Mouse (Mus musculus): ENCODE results near the gene Dtl. TPM values are rescaled to one million over a fixed set of nuclear protein-coding genes. Genes with fewer than 3 reads are reported as not detected.
A peak's percentile ranks its signal among the peaks of the same experiment; 100 is the strongest.

Dtl gene
- polyA plus RNA-seq, 1 experiment from 2014 or later = 3.4 TPM

DNA sequence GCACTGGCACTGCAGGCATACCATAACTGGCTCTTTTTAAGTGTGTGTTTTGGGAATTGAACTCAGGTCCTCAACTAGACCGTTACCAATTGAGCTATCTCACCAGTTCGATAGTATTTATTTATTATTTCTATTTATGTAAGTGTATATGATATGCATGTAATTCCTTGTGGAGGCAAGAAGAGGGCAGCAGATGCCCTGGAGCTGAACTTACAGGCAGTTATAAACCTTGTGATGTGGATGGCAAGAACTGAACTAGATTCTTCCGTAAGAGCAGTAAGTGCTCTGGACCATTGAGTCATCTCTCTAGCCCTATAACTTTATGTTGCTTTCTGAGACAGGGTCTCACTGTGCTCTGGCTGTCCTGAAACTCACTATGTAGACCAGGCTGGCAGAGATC lies 11.7 kb upstream of the Dtl start:
- H3K27ac ChIP-seq (ENCODE audit: low read length) = no peak overlapping the region
- no peak overlapping the region for H3K4me3 ChIP-seq (ENCODE audit: low read depth, low read length)
- H3K27me3 ChIP-seq (ENCODE audit: control insufficient read depth, insufficient read depth, low read depth, low read length) = no peaks in the 10 kb centered on the region
- no peak overlapping the region for H3K4me2 ChIP-seq (ENCODE audit: low read length)
- H3K9ac ChIP-seq (ENCODE audit: low read depth, low read length) = no peak overlapping the region
- 97% methylated on average over 3 of the region's 3 CpGs for WGBS
- ATAC-seq = no peak
- no peaks in the 10 kb centered on the region for H3K4me1 ChIP-seq (ENCODE audit: control insufficient read depth, insufficient read depth, low read length)
- H3K36me3 ChIP-seq (ENCODE audit: control insufficient read depth, insufficient read depth, low read length) = peaks cover 14% of the 10 kb centered on the region
- no peaks in the 10 kb centered on the region for H3K9me3 ChIP-seq (replicated peaks; ENCODE audit: control insufficient read depth, low read length, poor library complexity, severe bottlenecking)

- Histone ChIP-seq H3K36me3 (ENCODE audit: control insufficient read depth, insufficient read depth, low read length) (peaks cover 14% of the 10 kb centered on the region), H3K27ac (ENCODE audit: low read length) (no peak overlapping the region), H3K9me3 (replicated peaks; ENCODE audit: control insufficient read depth, low read length, poor library complexity, severe bottlenecking) (no peaks in the 10 kb centered on the region), H3K27me3 (ENCODE audit: control insufficient read depth, insufficient read depth, low read depth, low read length) (no peaks in the 10 kb centered on the region), H3K4me2 (ENCODE audit: low read length) (no peak overlapping the region), H3K4me1 (ENCODE audit: control insufficient read depth, insufficient read depth, low read length) (no peaks in the 10 kb centered on the region), H3K4me3 (ENCODE audit: low read depth, low read length) (no peak overlapping the region), H3K9ac (ENCODE audit: low read depth, low read length) (no peak overlapping the region)
- no peak for ATAC-seq
- WGBS = 77% methylated on average over 2 of the region's 2 CpGs
Measured at GRCm38 (mm10) chr1:191585704-191586103, 10.4 kb upstream of the Dtl start.

DNA sequence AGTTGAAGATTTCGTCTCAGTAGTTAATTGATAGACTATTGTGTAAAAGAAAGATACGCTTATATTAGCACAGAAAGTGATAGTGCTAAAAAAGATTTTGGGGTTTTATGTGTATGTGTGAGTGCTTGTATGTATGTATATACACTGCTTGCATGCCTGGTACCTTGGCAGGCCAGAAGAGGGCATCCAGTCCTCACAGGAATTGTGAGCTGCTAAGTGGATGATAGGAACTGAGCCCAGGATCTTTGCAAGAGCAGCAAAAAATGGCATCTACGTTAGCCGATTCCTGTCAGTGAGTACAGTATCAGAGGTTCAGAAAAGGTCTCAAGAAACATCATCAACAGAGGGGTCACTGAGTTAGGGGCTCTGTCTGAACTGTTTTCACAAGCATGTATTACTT lies 9.1 kb upstream of the Dtl start:
- no peak overlapping the region for H3K27ac ChIP-seq (ENCODE audit: low read length)
- 95% methylated on average over 4 of the region's 4 CpGs for WGBS
- H3K4me2 ChIP-seq (ENCODE audit: low read length) = no peak overlapping the region
- H3K9ac ChIP-seq (ENCODE audit: low read depth, low read length) = no peak overlapping the region
- H3K9me3 ChIP-seq (replicated peaks; ENCODE audit: control insufficient read depth, low read length, poor library complexity, severe bottlenecking) = no peaks in the 10 kb centered on the region
- no peaks in the 10 kb centered on the region for H3K4me1 ChIP-seq (ENCODE audit: control insufficient read depth, insufficient read depth, low read length)
- H3K4me3 ChIP-seq (ENCODE audit: low read depth, low read length) = no peak overlapping the region
- H3K27me3 ChIP-seq (ENCODE audit: control insufficient read depth, insufficient read depth, low read depth, low read length) = no peaks in the 10 kb centered on the region
- ATAC-seq = no peak
- peaks cover 18% of the 10 kb centered on the region for H3K36me3 ChIP-seq (ENCODE audit: control insufficient read depth, insufficient read depth, low read length)

GRCm38 (mm10) chr1:191583836-191584235 lies 8.5 kb upstream of the Dtl start:
- H3K9ac ChIP-seq (ENCODE audit: low read depth, low read length) = no peak overlapping the region
- ATAC-seq = no peak
- no peak overlapping the region for H3K4me2 ChIP-seq (ENCODE audit: low read length)
- no peak overlapping the region for H3K27ac ChIP-seq (ENCODE audit: low read length)
- H3K9me3 ChIP-seq (replicated peaks; ENCODE audit: control insufficient read depth, low read length, poor library complexity, severe bottlenecking) = no peaks in the 10 kb centered on the region
- H3K36me3 ChIP-seq (ENCODE audit: control insufficient read depth, insufficient read depth, low read length) = peaks cover 15% of the 10 kb centered on the region
- 97% methylated on average over 4 of the region's 4 CpGs for WGBS
- no peak overlapping the region for H3K4me3 ChIP-seq (ENCODE audit: low read depth, low read length)
- H3K4me1 ChIP-seq (ENCODE audit: control insufficient read depth, insufficient read depth, low read length) = peaks cover 5% of the 10 kb centered on the region; the same call in 1 of the 2 replicates
- H3K27me3 ChIP-seq (ENCODE audit: control insufficient read depth, insufficient read depth, low read depth, low read length) = no peaks in the 10 kb centered on the region

DNA sequence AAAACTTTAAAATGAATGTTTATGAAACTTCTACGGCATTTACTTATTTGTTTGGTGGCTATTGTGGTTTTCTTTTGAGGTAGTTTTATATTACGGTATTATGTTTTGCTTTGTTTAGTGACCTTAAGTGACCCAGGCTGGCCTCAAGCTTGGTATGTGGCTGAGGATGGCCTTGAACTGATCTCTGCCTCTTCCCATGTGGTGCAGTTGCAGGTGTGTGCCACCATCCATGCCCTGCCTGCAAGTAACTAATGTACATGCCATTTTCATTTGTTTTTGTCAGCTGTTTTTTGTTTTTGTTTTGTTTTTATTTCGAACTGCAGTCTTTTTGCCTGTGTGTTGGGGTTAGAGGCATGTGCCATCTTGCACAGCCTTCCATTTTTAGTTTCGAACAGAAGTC lies 6.3 kb upstream of the Dtl start:
- Histone ChIP-seq H3K9ac (ENCODE audit: low read depth, low read length) (no peak overlapping the region), H3K4me2 (ENCODE audit: low read length) (no peak overlapping the region), H3K4me3 (ENCODE audit: low read depth, low read length) (no peak overlapping the region), H3K27me3 (ENCODE audit: control insufficient read depth, insufficient read depth, low read depth, low read length) (no peaks in the 10 kb centered on the region), H3K9me3 (replicated peaks; ENCODE audit: control insufficient read depth, low read length, poor library complexity, severe bottlenecking) (no peaks in the 10 kb centered on the region), H3K4me1 (ENCODE audit: control insufficient read depth, insufficient read depth, low read length) (peaks cover 21% of the 10 kb centered on the region), H3K36me3 (ENCODE audit: control insufficient read depth, insufficient read depth, low read length) (peaks cover 7% of the 10 kb centered on the region), H3K27ac (ENCODE audit: low read length) (no peak overlapping the region)
- 92% methylated on average over 4 of the region's 4 CpGs for WGBS
- ATAC-seq = no peak

GRCm38 (mm10) chr1:191579524-191579923 lies 4.2 kb upstream of the Dtl start:
- no peak for ATAC-seq
- no peaks in the 10 kb centered on the region for H3K27me3 ChIP-seq (ENCODE audit: control insufficient read depth, insufficient read depth, low read depth, low read length)
- H3K27ac ChIP-seq (ENCODE audit: low read length) = no peak overlapping the region
- H3K4me1 ChIP-seq (ENCODE audit: control insufficient read depth, insufficient read depth, low read length) = peaks cover 30% of the 10 kb centered on the region
- no peak overlapping the region for H3K4me3 ChIP-seq (ENCODE audit: low read depth, low read length)
- WGBS = 89% methylated on average over 3 of the region's 3 CpGs
- no peak overlapping the region for H3K4me2 ChIP-seq (ENCODE audit: low read length)
- no peak overlapping the region for H3K9ac ChIP-seq (ENCODE audit: low read depth, low read length)
- peaks cover 7% of the 10 kb centered on the region; the same call in 1 of the 2 replicates for H3K36me3 ChIP-seq (ENCODE audit: control insufficient read depth, insufficient read depth, low read length)
- H3K9me3 ChIP-seq (replicated peaks; ENCODE audit: control insufficient read depth, low read length, poor library complexity, severe bottlenecking) = no peaks in the 10 kb centered on the region

DNA sequence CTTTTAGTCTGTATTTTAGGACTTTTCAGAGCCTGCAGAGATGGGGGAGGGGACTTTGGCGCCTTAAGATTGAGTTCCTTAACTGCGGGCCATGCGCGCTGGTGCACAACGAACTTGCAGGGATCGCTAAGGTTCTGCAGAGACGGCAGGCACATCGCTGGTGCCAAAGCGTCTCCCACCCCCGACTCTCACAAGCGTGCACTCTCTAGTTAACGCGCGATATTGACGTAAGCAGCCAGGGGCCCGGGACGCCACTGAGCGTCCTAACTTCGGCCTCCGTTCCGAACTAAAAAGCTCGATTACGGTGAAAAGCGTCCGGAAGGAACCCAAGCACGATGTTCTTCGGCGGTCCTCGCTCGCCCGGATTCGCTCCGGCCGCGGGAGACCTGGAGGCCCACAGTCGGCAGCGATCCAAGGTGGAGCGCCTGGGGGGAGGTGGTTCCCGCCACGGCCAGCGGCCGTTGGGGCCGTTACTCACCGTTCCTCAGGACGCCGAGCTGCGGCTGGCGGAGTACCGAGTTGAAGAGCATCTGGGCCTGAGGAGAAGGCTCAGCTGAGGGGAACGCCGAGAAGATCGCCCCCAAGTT lies 380 bp downstream of the Dtl start:
- no peaks in the 10 kb centered on the region for H3K27me3 ChIP-seq (ENCODE audit: control insufficient read depth, insufficient read depth, low read depth, low read length)
- peak overlapping the region; percentile 84 for H3K4me2 ChIP-seq (ENCODE audit: low read length)
- peak overlapping the region; percentile 74 for H3K4me3 ChIP-seq (ENCODE audit: low read depth, low read length)
- peaks cover 31% of the 10 kb centered on the region for H3K4me1 ChIP-seq (ENCODE audit: control insufficient read depth, insufficient read depth, low read length)
- WGBS = under 1% methylated on average over 52 of the region's 52 CpGs
- 0 out of 2 replicates have a peak, but pooled peaks cover 4% of the 10 kb centered on the region for H3K36me3 ChIP-seq (ENCODE audit: control insufficient read depth, insufficient read depth, low read length)
- H3K27ac ChIP-seq (ENCODE audit: low read length) = no peak overlapping the region
- peak; percentile 2; the same call in 1 of the 2 replicates for ATAC-seq
- H3K9me3 ChIP-seq (replicated peaks; ENCODE audit: control insufficient read depth, low read length, poor library complexity, severe bottlenecking) = no peaks in the 10 kb centered on the region
- peak overlapping the region; percentile 12; the same call in 1 of the 2 replicates for H3K9ac ChIP-seq (ENCODE audit: low read depth, low read length)

DNA sequence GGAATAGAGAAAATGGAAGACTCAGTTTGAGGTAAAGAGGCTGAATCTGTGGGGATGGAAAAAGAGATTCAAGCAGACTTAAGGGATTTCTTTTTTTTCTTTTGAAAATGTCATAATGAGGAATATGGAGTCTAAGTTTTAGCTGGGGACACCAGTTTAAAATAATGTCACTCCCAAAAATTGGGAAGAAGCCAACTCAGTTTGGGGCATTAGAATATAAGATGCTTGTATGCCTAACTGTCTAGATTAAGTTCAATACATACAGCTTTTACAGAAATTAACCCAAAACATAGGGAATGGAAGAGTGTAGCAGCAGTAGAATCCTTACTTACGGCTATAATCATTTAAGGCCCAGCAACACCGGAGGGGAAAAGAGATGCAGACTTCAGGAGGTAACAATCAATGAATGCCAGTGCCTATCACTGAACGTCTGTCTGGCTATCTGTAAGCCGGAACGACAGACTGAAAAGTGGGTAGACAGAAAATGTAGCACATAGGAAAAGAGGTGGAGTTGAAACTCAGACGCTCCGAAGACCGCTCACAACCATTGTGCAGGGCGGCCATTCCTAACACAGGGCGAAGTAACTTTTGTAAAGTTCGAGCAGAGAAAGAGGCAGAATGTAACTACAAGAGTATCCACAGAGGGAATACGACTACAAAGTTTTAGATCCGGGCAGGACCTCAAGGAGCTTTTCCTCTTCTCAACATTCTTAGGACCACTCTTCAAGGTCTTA lies 1.3 kb downstream of the Dtl start:
- H3K27ac ChIP-seq (ENCODE audit: low read length) = no peak overlapping the region
- peak overlapping the region; percentile 74 for H3K4me3 ChIP-seq (ENCODE audit: low read depth, low read length)
- no peaks in the 10 kb centered on the region for H3K27me3 ChIP-seq (ENCODE audit: control insufficient read depth, insufficient read depth, low read depth, low read length)
- no peaks in the 10 kb centered on the region for H3K9me3 ChIP-seq (replicated peaks; ENCODE audit: control insufficient read depth, low read length, poor library complexity, severe bottlenecking)
- WGBS = 3% methylated on average over 13 of the region's 13 CpGs
- no peaks in the 10 kb centered on the region for H3K36me3 ChIP-seq (ENCODE audit: control insufficient read depth, insufficient read depth, low read length)
- ATAC-seq = no peak
- no peak overlapping the region for H3K9ac ChIP-seq (ENCODE audit: low read depth, low read length)
- H3K4me2 ChIP-seq (ENCODE audit: low read length) = peak overlapping the region; percentile 84
- peaks cover 29% of the 10 kb centered on the region for H3K4me1 ChIP-seq (ENCODE audit: control insufficient read depth, insufficient read depth, low read length)

GRCm38 (mm10) chr1:191570415-191570814 lies 4.9 kb downstream of the Dtl start:
- H3K9ac ChIP-seq (ENCODE audit: low read depth, low read length) = no peak overlapping the region
- H3K27me3 ChIP-seq (ENCODE audit: control insufficient read depth, insufficient read depth, low read depth, low read length) = no peaks in the 10 kb centered on the region
- no peak overlapping the region for H3K4me3 ChIP-seq (ENCODE audit: low read depth, low read length)
- no peak for ATAC-seq
- peaks cover 5% of the 10 kb centered on the region for H3K4me1 ChIP-seq (ENCODE audit: control insufficient read depth, insufficient read depth, low read length)
- no peak overlapping the region for H3K27ac ChIP-seq (ENCODE audit: low read length)
- H3K4me2 ChIP-seq (ENCODE audit: low read length) = no peak overlapping the region
- H3K36me3 ChIP-seq (ENCODE audit: control insufficient read depth, insufficient read depth, low read length) = no peaks in the 10 kb centered on the region
- WGBS = 95% methylated on average over 3 of the region's 3 CpGs
- no peaks in the 10 kb centered on the region for H3K9me3 ChIP-seq (replicated peaks; ENCODE audit: control insufficient read depth, low read length, poor library complexity, severe bottlenecking)

All from midbrain, embryonic 16.5 days (tissue).